Mouse (Mus musculus): ENCODE data around the gene Cldn14.

Gene Cldn14

GRCm38 (mm10) chr16:93912808-93913207 is 95.8 kb downstream of the Cldn14 start:
- no peak for DNase-seq (ENCODE audit: low read depth, low spot score)

DNA sequence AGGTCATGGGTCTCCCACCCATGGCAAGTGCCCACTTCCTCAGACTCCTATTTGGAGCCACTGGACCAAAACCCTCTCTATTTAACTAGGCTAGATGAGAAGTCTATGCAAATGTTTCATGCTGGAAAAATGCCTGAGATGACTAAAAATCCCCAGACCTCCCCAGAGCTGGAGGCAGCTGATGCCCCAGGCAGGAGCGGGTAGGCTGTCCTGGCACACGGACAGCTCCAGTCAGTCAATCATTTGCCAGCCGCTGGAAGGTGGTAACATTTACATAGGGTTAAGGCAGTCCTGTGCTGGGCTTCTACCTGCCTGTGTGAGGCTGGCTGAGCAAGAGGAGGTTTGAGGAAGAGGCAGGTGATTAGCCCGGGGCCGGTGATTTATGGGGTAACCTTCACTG is 96.5 kb downstream of the Cldn14 start:
- DNase-seq (ENCODE audit: low read depth, low spot score), result no peak

DNA sequence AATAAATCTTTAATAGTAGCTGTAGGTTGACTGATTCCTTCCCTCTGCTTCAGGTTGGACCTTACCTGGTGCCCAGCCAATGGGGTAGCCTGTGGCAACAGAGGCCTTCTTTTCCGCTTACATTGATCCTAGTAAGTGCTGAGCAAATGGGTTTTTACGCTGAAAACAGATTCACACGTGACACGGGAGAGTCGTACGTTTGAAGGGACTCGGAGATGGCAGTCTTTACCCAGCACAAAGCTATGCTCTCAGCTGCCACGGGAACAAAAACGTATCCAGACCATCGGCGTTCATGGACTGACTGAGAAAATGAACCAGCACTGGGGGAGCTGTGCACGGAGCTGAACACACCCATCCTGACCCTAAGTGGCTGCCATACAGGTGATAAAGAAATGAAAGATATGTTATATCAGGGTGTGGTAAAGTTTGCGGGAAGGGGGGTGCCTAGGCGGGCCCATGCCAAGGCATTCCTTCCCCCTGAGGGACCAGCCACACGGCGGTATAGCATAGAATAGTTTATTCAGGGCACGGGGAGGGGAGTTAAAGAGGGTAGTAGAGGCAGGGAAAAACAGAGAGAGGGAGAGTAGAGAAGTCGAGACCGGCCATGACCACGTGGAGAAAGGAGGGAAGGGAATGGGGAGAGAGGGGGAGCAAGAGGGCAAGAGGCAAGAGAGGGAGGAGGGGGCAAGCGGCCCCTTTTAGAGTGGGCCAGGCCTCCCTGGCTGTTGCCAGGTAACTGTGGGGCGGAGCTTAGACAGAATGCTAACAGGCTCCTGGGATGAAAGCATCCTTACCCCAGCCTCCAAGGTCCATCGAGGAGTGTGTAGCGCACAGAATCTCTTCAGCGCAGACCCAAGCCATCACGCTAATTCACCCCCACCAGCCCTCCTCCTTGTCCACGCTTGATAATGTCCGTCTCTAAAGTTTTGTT is 97.6 kb downstream of the Cldn14 start:
- no peak for DNase-seq (ENCODE audit: low read depth, low spot score)

DNA sequence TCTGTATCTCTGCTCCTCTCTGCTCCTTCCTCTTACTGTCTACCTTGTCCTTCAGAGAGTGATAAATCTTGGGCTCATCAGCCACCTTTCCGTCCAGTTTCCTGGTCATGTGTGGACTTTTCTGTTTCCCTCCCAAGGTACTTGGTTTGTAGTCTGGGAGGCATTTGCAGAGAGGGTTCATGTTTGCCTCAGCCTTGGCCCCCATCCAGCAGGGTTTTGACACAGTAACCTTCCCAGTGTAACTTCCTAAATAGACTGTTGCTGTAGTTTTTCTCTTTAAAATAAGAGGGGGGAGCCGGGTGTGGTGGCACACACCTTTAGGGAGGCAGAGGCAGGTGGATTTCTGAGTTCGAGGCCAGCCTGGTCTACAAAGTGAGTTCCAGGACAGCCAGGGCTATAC is 98.7 kb downstream of the Cldn14 start:
- DNase-seq (ENCODE audit: low read depth, low spot score), result no peak

DNA sequence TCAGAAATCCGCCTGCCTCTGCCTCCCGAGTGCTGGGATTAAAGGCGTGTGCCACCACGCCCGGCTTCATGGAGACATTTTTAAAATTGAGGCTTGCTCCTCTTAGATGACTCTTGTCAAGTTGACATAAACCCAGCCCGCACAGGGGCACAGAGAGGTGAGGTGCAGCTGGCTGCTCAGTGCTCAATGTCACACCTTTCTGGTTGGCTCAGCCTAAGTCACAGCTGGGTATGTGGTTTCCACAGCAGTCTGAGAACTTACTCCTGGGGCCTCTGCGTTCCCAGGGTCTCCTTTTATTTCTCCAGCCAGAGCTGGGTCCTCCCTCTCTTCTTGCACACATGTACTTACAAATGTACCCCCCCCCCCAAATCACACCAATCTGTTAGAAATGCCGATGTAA is 100.4 kb downstream of the Cldn14 start:
- DNase-seq (ENCODE audit: low read depth, low spot score), result no peak

GRCm38 (mm10) chr16:93907761-93908160 is 100.9 kb downstream of the Cldn14 start:
- DNase-seq (ENCODE audit: low read depth, low spot score), result no peak

DNA sequence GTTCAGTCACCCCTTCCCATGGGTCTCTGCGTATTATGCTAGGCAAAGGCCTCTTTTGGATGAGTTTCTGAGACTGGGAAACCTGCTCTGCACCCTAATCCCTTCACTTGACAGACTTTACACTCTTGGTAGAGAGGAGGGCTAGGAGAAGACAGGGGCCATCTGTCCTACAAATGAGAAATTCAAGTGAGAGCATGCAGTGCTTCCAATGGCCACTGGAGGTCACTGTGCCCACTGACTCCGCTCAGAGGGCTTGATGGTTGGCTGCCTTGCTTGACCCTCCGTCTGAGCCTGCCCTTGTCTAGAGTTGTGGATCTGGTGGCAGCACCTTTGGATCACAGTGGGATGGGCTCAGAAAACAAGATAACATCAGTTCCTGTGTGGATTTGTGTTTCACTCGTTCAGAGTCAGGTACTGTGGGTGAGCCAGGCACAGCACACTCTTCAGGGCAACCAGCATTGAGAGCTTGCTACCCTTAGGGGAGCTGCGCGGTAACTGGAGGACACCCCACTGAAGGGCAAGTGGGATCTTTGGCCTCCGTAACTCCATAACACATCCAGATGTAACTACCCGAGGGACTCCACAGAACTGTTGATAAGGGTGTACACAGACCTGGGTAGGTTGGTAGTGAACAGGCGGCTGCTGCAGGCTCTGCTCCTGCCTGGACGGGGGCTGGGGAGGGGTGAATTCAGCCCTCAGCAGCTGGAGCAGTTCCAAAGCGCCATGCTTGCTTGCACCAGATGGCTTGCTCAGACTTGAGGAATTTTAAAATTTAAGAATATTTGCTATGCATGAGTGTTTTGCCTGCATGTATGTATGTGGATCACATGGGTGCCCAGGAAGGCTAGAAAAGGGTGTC is 102.3 kb downstream of the Cldn14 start:
- DNase-seq (ENCODE audit: low read depth, low spot score), result peak; percentile 66

- DNase-seq (ENCODE audit: low read depth, low spot score), result no peak
Measured at GRCm38 (mm10) chr16:93903027-93903426, 105.6 kb downstream of the Cldn14 start.

GRCm38 (mm10) chr16:93893285-93893684 is 115.4 kb downstream of the Cldn14 start:
- DNase-seq (ENCODE audit: low read depth, low spot score), result no peak

GRCm38 (mm10) chr16:93890948-93891604 is 117.6 kb downstream of the Cldn14 start:
- no peak for DNase-seq (ENCODE audit: low read depth, low spot score)

DNA sequence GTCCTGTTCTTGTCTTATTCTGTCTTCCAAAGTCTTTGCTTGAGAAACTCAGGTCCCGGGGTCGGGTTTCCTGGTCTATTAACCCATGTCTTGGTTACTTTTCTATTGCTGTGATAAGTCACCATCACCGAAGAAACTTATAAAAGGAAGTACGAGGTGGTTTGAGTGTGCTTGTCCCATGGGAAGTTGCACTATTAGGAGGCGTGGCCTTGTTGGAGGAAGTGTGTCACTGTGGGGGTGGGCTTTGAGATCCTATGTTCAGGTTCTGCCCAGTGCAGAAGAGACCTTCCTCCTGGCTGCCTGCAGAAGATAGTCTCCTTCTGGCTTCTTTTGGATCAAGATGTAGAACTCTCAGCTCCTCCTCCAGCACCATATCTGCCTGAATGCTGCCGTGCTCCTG is 120.2 kb downstream of the Cldn14 start:
- no peak for DNase-seq (ENCODE audit: low read depth, low spot score)

- DNase-seq (ENCODE audit: low read depth, low spot score), result no peak
Measured at GRCm38 (mm10) chr16:93884722-93885113, 123.9 kb downstream of the Cldn14 start.

DNA sequence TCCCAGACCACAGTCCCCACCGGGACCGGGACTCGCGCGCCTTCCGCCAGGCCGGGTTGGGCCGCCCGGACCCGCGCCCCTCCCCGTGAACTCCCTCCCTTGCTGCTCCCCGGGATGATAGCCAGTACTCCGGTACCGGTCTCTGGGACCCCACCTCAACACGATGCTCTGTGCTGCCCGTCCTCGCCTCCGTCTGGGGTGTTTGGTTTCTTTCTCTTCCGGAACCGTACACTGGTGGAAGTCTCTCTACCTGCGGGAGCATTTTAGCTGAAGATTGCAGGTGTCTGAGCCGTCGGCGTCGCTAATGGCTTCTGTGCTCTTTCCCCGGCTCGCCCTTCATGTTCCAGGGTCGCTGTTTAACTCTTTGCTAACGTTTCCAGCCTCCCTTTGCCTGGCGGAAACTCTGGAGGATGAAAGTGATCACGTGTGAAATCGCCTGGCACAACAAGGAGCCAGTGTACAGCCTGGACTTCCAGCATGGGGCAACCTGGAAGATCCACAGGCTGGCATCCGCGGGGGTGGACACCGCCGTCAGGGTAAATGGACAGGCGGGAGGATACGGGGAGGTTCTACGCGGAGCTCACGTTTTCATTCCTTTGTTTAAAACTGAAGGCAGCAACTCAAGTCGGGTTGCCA is 124.4 kb downstream of the Cldn14 start:
- peak; percentile 51 for DNase-seq (ENCODE audit: low read depth, low spot score)

GRCm38 (mm10) chr16:93883423-93884085 is 125.1 kb downstream of the Cldn14 start, which contains the start of gene Chaf1b:
TSS of gene Chaf1b (plus strand) at chr16:93883901.
- peak; percentile 98 for DNase-seq (ENCODE audit: low read depth, low spot score)

GRCm38 (mm10) chr16:93877612-93878380 is 130.8 kb downstream of the Cldn14 start:
- no peak for DNase-seq (ENCODE audit: low read depth, low spot score)

GRCm38 (mm10) chr16:93874841-93875240 is 133.8 kb downstream of the Cldn14 start:
- DNase-seq (ENCODE audit: low read depth, low spot score), result no peak

Data from mesoderm, embryonic 11.5 days (tissue).